Mouse (Mus musculus) large intestine, adult 2 months (tissue): ENCODE measurements around the gene Igfbp3. TPM values are rescaled to one million over a fixed set of nuclear protein-coding genes. Genes with fewer than 3 reads are reported as not detected.

Experiments used
- DNase-seq: peaks from one replicate; pipeline ENCODE4 v3.0.0-alpha.2; 2012; ENCODE audit warnings: low read depth, low spot score
- WGBS: fragments of 180-500 bp; shearing (Covaris S2); methylation state at CpG from one replicate; pipeline ENCODE4 v1.1.7; 2018; 5-methylcytosine and 5-hydroxymethylcytosine counted together
- polyA plus RNA-seq: library from polyadenylated mRNA; depleted of rRNA; stranded (reverse); fragments of >200 nt; gene quantifications from 2 replicates; pipeline ENCODE4 v1.2.3, GENCODE M21; 2012; rRNA removed

Gene Igfbp3
- polyA plus RNA-seq, 1 experiment: 21.0 TPM

- WGBS: 43% methylated on average over 2 of the region's 2 CpGs
- DNase-seq: no peak
These were observed 34.4 kb downstream of the Igfbp3 start for GRCm38 (mm10) chr11:7179276-7179675.

- WGBS: 38% methylated on average over 4 of the region's 4 CpGs
- DNase-seq: no peak
These were observed 35.0 kb downstream of the Igfbp3 start for GRCm38 (mm10) chr11:7178724-7179123.

- WGBS: 55% methylated on average over 6 of the region's 6 CpGs
- no peak for DNase-seq
These were observed 40.1 kb downstream of the Igfbp3 start for GRCm38 (mm10) chr11:7173664-7174063.

GRCm38 (mm10) chr11:7169645-7170044 is 44.1 kb downstream of the Igfbp3 start:
- WGBS: 86% methylated on average over 1 of the region's 1 CpGs
- no peak for DNase-seq

GRCm38 (mm10) chr11:7164416-7164815 is 49.3 kb downstream of the Igfbp3 start:
- no peak for DNase-seq
- WGBS: 78% methylated on average over 4 of the region's 4 CpGs

- WGBS: 76% methylated on average over 8 of the region's 8 CpGs
- no peak for DNase-seq
These were observed 52.1 kb downstream of the Igfbp3 start for GRCm38 (mm10) chr11:7161502-7162174.

- no peak for DNase-seq
- 48% methylated on average over 4 of the region's 4 CpGs for WGBS
These were observed 53.1 kb downstream of the Igfbp3 start for GRCm38 (mm10) chr11:7160637-7161101.

GRCm38 (mm10) chr11:7160146-7160545 is 53.6 kb downstream of the Igfbp3 start:
- DNase-seq: no peak
- 64% methylated on average over 6 of the region's 6 CpGs for WGBS

- WGBS: 63% methylated on average over 6 of the region's 6 CpGs
- DNase-seq: no peak
These were observed 55.5 kb downstream of the Igfbp3 start for GRCm38 (mm10) chr11:7158196-7158595.

- 58% methylated on average over 4 of the region's 4 CpGs for WGBS
- DNase-seq: no peak
These were observed 57.3 kb downstream of the Igfbp3 start for GRCm38 (mm10) chr11:7156427-7156826.

Other genes with a start within 250 kb of the Igfbp3 start
- gene Adcy1, start 150.4 kb downstream of the Igfbp3 start, polyA plus RNA-seq: 0.31 and 0.63 TPM in 2 replicates
- not detected in 2 replicates for gene Gm11985, start 25.4 kb downstream of the Igfbp3 start, polyA plus RNA-seq
- gene Igfbp1, start 16.1 kb downstream of the Igfbp3 start, polyA plus RNA-seq: 0.06 TPM in 1 of 2 replicates, not detected in the other